Mouse (Mus musculus): ENCODE data around the gene Capns1.

DNA sequence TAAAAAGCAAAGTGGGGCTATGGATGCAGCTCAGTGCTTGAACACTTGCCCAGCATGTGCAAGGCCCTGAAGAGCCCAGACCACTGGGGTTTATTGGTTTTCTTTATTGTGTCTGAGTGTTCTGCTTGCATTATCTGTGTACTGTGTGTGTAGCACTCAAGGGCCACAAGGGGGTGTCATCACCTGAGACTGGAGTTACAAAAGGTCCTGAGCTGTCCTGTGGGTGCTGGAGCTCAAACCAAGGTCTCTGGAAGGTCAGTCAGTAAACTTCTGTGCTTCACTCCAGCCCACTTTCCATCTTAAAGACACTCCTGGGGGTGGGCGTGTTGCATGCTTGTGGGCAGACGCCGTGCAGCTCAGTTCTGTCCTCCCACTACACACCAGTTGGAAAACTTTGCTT, 43.1 kb downstream of the Capns1 start:
- TF ChIP-seq POLR2A (IDR thresholded peaks at IDR 0.05; ENCODE audit: low read depth, low read length): no peak
- TF ChIP-seq CTCF (IDR thresholded peaks at IDR 0.05; ENCODE audit: borderline replicate concordance, insufficient read depth, low read length): no peak

Data from embryonic fibroblast, embryonic 13.5 days (primary cell).